Mouse (Mus musculus): ENCODE results near the gene Opa1. TPM values are rescaled to one million over a fixed set of nuclear protein-coding genes. Genes with fewer than 3 reads are reported as not detected.

The Opa1 gene
- polyA plus RNA-seq, 1 experiment from 2014 or later: 25.9 TPM

DNA sequence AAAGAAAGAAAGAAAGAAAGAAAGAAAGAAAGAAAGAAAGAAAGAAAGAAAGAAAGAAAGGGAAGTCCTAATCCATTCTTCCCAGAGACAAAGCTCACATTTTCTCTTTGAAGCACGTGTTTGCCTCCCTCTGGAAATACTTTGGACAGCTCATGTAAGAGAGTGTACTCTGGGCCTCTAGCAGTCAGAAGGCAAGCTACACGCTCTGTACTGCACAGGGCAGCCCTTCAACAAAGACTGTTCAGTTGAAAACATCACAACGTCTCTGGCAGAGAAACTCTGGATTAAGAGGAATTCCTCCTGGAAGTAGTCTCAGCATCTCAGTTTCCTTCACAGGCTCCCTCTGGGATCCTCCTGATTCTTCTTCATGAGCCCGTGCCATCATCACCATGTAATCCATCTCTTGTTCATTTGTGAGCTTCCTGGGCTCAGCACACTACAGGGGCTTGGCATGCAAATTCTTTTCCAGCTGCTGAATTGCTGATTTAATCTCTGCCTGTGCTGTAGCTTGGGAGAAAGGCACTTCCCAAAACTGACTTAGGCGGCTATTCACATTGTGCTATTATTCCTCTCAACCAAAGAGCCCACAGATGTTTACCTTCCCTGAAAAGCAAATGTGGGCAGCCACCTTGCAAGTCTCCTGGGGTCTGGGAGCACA lies 114.0 kb downstream of the Opa1 start:
- Histone ChIP-seq H3K36me3 (no peaks in the 10 kb centered on the region), H3K27ac (replicated peaks) (no peak overlapping the region), H3K9me3 (replicated peaks) (no peaks in the 10 kb centered on the region), H3K9ac (no peak overlapping the region), H3K27me3 (no peaks in the 10 kb centered on the region), H3K4me1 (0 out of 2 replicates have a peak, but pooled peaks cover 12% of the 10 kb centered on the region), H3K4me3 (replicated peaks) (no peak overlapping the region), H3K4me2 (replicated peaks) (no peak overlapping the region)
- ATAC-seq (ENCODE audit: insufficient number of reproducible peaks, low FRiP score, low TSS enrichment, low read depth): no peak
- 15% methylated on average over 5 of the region's 5 CpGs for WGBS

GRCm38 (mm10) chr16:29693791-29694419 lies 114.8 kb downstream of the Opa1 start:
- ATAC-seq (ENCODE audit: insufficient number of reproducible peaks, low FRiP score, low TSS enrichment, low read depth): no peak; the same call in 1 of the 2 replicates

GRCm38 (mm10) chr16:29694420-29694959 lies 115.4 kb downstream of the Opa1 start:
- Histone ChIP-seq H3K9ac (no peak overlapping the region), H3K27ac (replicated peaks) (no peak overlapping the region), H3K9me3 (replicated peaks) (no peaks in the 10 kb centered on the region), H3K4me1 (0 out of 2 replicates have a peak, but pooled peaks cover 12% of the 10 kb centered on the region), H3K36me3 (no peaks in the 10 kb centered on the region), H3K4me2 (replicated peaks) (no peak overlapping the region), H3K4me3 (replicated peaks) (no peak overlapping the region), H3K27me3 (no peaks in the 10 kb centered on the region)
- WGBS: 81% methylated on average over 9 of the region's 9 CpGs
- ATAC-seq (ENCODE audit: insufficient number of reproducible peaks, low FRiP score, low TSS enrichment, low read depth): no peak

More at GRCm38 (mm10) chr16:29693791-29694419, 114.8 kb downstream of the Opa1 start:
- H3K9ac ChIP-seq: no peak overlapping the region
- no peak overlapping the region for H3K27ac ChIP-seq (replicated peaks)
- 69% methylated on average over 6 of the region's 6 CpGs for WGBS
- no peak overlapping the region for H3K4me2 ChIP-seq (replicated peaks)
- no peaks in the 10 kb centered on the region for H3K36me3 ChIP-seq
- H3K4me1 ChIP-seq: 0 out of 2 replicates have a peak, but pooled peaks cover 12% of the 10 kb centered on the region
- H3K27me3 ChIP-seq: no peaks in the 10 kb centered on the region
- H3K9me3 ChIP-seq (replicated peaks): no peaks in the 10 kb centered on the region
- H3K4me3 ChIP-seq (replicated peaks): no peak overlapping the region

Other genes starting within 250 kb of the Opa1 start
- 0.96 and 1.4 TPM in 2 replicates for gene Atp13a5, start 200.6 kb upstream of the Opa1 start, polyA plus RNA-seq (2015; fragmentation: Nextera tagmentation; extraction: Ambion mirVana)
- gene Atp13a4, start 34.5 kb upstream of the Opa1 start, polyA plus RNA-seq (2015; fragmentation: Nextera tagmentation; extraction: Ambion mirVana): 3.9 and 4.0 TPM in 2 replicates